Mouse (Mus musculus): ENCODE measurements around the gene Barhl2. TPM values are rescaled to one million over a fixed set of nuclear protein-coding genes. Genes with fewer than 3 reads are reported as not detected.

Gene Barhl2
- polyA plus RNA-seq, 1 experiment from 2014 or later: not detected

- no peaks in the 10 kb centered on the region for H3K9me3 ChIP-seq (ENCODE audit: control insufficient read depth, low read length)
- no peak overlapping the region for H3K9ac ChIP-seq (ENCODE audit: low read length)
- H3K4me3 ChIP-seq (ENCODE audit: low read depth, low read length): no peak overlapping the region
- H3K27ac ChIP-seq (replicated peaks; ENCODE audit: low read depth, low read length): no peak overlapping the region
- DNase-seq (ENCODE audit: low spot score): no peak
- no peak overlapping the region for H3K4me2 ChIP-seq (ENCODE audit: low read depth, severe bottlenecking)
- no peaks in the 10 kb centered on the region for H3K36me3 ChIP-seq (ENCODE audit: control insufficient read depth, insufficient read depth, low read length)
- H3K4me1 ChIP-seq (ENCODE audit: control insufficient read depth, insufficient read depth, low read length): no peaks in the 10 kb centered on the region
- ATAC-seq (ENCODE audit: insufficient number of reproducible peaks, low FRiP score, low TSS enrichment, low read depth): no peak
- H3K27me3 ChIP-seq (ENCODE audit: control insufficient read depth, insufficient read depth, low read length): peaks cover 50% of the 10 kb centered on the region
- 88% methylated on average over 3 of the region's 3 CpGs for WGBS
Observed at GRCm38 (mm10) chr5:106445681-106446080, 12.3 kb downstream of the Barhl2 start.

- 88% methylated on average over 7 of the region's 7 CpGs for WGBS
- Histone ChIP-seq H3K4me3 (ENCODE audit: low read depth, low read length) (no peak overlapping the region), H3K4me1 (ENCODE audit: control insufficient read depth, insufficient read depth, low read length) (no peaks in the 10 kb centered on the region), H3K9me3 (ENCODE audit: control insufficient read depth, low read length) (no peaks in the 10 kb centered on the region), H3K27me3 (ENCODE audit: control insufficient read depth, insufficient read depth, low read length) (no peaks in the 10 kb centered on the region), H3K36me3 (ENCODE audit: control insufficient read depth, insufficient read depth, low read length) (no peaks in the 10 kb centered on the region), H3K4me2 (ENCODE audit: low read depth, severe bottlenecking) (no peak overlapping the region), H3K9ac (ENCODE audit: low read length) (no peak overlapping the region), H3K27ac (replicated peaks; ENCODE audit: low read depth, low read length) (no peak overlapping the region)
- no peak for ATAC-seq (ENCODE audit: insufficient number of reproducible peaks, low FRiP score, low TSS enrichment, low read depth)
- no peak for DNase-seq (ENCODE audit: low spot score)
Observed at GRCm38 (mm10) chr5:106438916-106439315, 19.1 kb downstream of the Barhl2 start.

GRCm38 (mm10) chr5:106426069-106426468 is 31.9 kb downstream of the Barhl2 start:
- ATAC-seq (ENCODE audit: insufficient number of reproducible peaks, low FRiP score, low TSS enrichment, low read depth): no peak
- 73% methylated on average over 7 of the region's 7 CpGs for WGBS
- Histone ChIP-seq H3K4me3 (ENCODE audit: low read depth, low read length) (no peak overlapping the region), H3K36me3 (ENCODE audit: control insufficient read depth, insufficient read depth, low read length) (no peaks in the 10 kb centered on the region), H3K27me3 (ENCODE audit: control insufficient read depth, insufficient read depth, low read length) (no peaks in the 10 kb centered on the region), H3K4me1 (ENCODE audit: control insufficient read depth, insufficient read depth, low read length) (no peaks in the 10 kb centered on the region), H3K27ac (replicated peaks; ENCODE audit: low read depth, low read length) (no peak overlapping the region), H3K9ac (ENCODE audit: low read length) (no peak overlapping the region), H3K9me3 (ENCODE audit: control insufficient read depth, low read length) (no peaks in the 10 kb centered on the region), H3K4me2 (ENCODE audit: low read depth, severe bottlenecking) (no peak overlapping the region)
- DNase-seq (ENCODE audit: low spot score): no peak

GRCm38 (mm10) chr5:106420871-106421270 is 37.1 kb downstream of the Barhl2 start:
- no peak for DNase-seq (ENCODE audit: low spot score)
- Histone ChIP-seq H3K27me3 (ENCODE audit: control insufficient read depth, insufficient read depth, low read length) (no peaks in the 10 kb centered on the region), H3K4me3 (ENCODE audit: low read depth, low read length) (no peak overlapping the region), H3K27ac (replicated peaks; ENCODE audit: low read depth, low read length) (no peak overlapping the region), H3K9me3 (ENCODE audit: control insufficient read depth, low read length) (no peaks in the 10 kb centered on the region), H3K36me3 (ENCODE audit: control insufficient read depth, insufficient read depth, low read length) (no peaks in the 10 kb centered on the region), H3K4me1 (ENCODE audit: control insufficient read depth, insufficient read depth, low read length) (no peaks in the 10 kb centered on the region), H3K9ac (ENCODE audit: low read length) (no peak overlapping the region), H3K4me2 (ENCODE audit: low read depth, severe bottlenecking) (no peak overlapping the region)
- WGBS: 85% methylated on average over 8 of the region's 8 CpGs
- no peak for ATAC-seq (ENCODE audit: insufficient number of reproducible peaks, low FRiP score, low TSS enrichment, low read depth)

GRCm38 (mm10) chr5:106420370-106420769 is 37.6 kb downstream of the Barhl2 start:
- H3K9me3 ChIP-seq (ENCODE audit: control insufficient read depth, low read length): no peaks in the 10 kb centered on the region
- H3K4me1 ChIP-seq (ENCODE audit: control insufficient read depth, insufficient read depth, low read length): no peaks in the 10 kb centered on the region
- ATAC-seq (ENCODE audit: insufficient number of reproducible peaks, low FRiP score, low TSS enrichment, low read depth) (no peak), DNase-seq (ENCODE audit: low spot score) (no peak)
- 92% methylated on average over 11 of the region's 11 CpGs for WGBS
- no peak overlapping the region for H3K9ac ChIP-seq (ENCODE audit: low read length)
- H3K36me3 ChIP-seq (ENCODE audit: control insufficient read depth, insufficient read depth, low read length): no peaks in the 10 kb centered on the region
- no peak overlapping the region for H3K27ac ChIP-seq (replicated peaks; ENCODE audit: low read depth, low read length)
- H3K4me3 ChIP-seq (ENCODE audit: low read depth, low read length): no peak overlapping the region
- H3K4me2 ChIP-seq (ENCODE audit: low read depth, severe bottlenecking): no peak overlapping the region
- no peaks in the 10 kb centered on the region for H3K27me3 ChIP-seq (ENCODE audit: control insufficient read depth, insufficient read depth, low read length)

GRCm38 (mm10) chr5:106417210-106417609 is 40.8 kb downstream of the Barhl2 start:
- DNase-seq (ENCODE audit: low spot score) (peak; percentile 61), ATAC-seq (ENCODE audit: insufficient number of reproducible peaks, low FRiP score, low TSS enrichment, low read depth) (no peak)
- no peaks in the 10 kb centered on the region for H3K4me1 ChIP-seq (ENCODE audit: control insufficient read depth, insufficient read depth, low read length)
- no peaks in the 10 kb centered on the region for H3K9me3 ChIP-seq (ENCODE audit: control insufficient read depth, low read length)
- H3K36me3 ChIP-seq (ENCODE audit: control insufficient read depth, insufficient read depth, low read length): no peaks in the 10 kb centered on the region
- WGBS: 25% methylated on average over 7 of the region's 7 CpGs
- H3K27me3 ChIP-seq (ENCODE audit: control insufficient read depth, insufficient read depth, low read length): no peaks in the 10 kb centered on the region
- no peak overlapping the region for H3K4me3 ChIP-seq (ENCODE audit: low read depth, low read length)
- no peak overlapping the region for H3K4me2 ChIP-seq (ENCODE audit: low read depth, severe bottlenecking)
- no peak overlapping the region for H3K27ac ChIP-seq (replicated peaks; ENCODE audit: low read depth, low read length)
- no peak overlapping the region for H3K9ac ChIP-seq (ENCODE audit: low read length)

GRCm38 (mm10) chr5:106416550-106416949 is 41.4 kb downstream of the Barhl2 start:
- Histone ChIP-seq H3K4me3 (ENCODE audit: low read depth, low read length) (no peak overlapping the region), H3K4me2 (ENCODE audit: low read depth, severe bottlenecking) (no peak overlapping the region), H3K4me1 (ENCODE audit: control insufficient read depth, insufficient read depth, low read length) (no peaks in the 10 kb centered on the region), H3K27me3 (ENCODE audit: control insufficient read depth, insufficient read depth, low read length) (no peaks in the 10 kb centered on the region), H3K9me3 (ENCODE audit: control insufficient read depth, low read length) (no peaks in the 10 kb centered on the region), H3K27ac (replicated peaks; ENCODE audit: low read depth, low read length) (no peak overlapping the region), H3K9ac (ENCODE audit: low read length) (no peak overlapping the region), H3K36me3 (ENCODE audit: control insufficient read depth, insufficient read depth, low read length) (no peaks in the 10 kb centered on the region)
- DNase-seq (ENCODE audit: low spot score): no peak
- no peak for ATAC-seq (ENCODE audit: insufficient number of reproducible peaks, low FRiP score, low TSS enrichment, low read depth)
- WGBS: 75% methylated on average over 6 of the region's 6 CpGs

GRCm38 (mm10) chr5:106415734-106416133 is 42.2 kb downstream of the Barhl2 start:
- 81% methylated on average over 6 of the region's 6 CpGs for WGBS
- Histone ChIP-seq H3K36me3 (ENCODE audit: control insufficient read depth, insufficient read depth, low read length) (no peaks in the 10 kb centered on the region), H3K9ac (ENCODE audit: low read length) (no peak overlapping the region), H3K4me3 (ENCODE audit: low read depth, low read length) (no peak overlapping the region), H3K27me3 (ENCODE audit: control insufficient read depth, insufficient read depth, low read length) (no peaks in the 10 kb centered on the region), H3K4me2 (ENCODE audit: low read depth, severe bottlenecking) (no peak overlapping the region), H3K27ac (replicated peaks; ENCODE audit: low read depth, low read length) (no peak overlapping the region), H3K4me1 (ENCODE audit: control insufficient read depth, insufficient read depth, low read length) (no peaks in the 10 kb centered on the region), H3K9me3 (ENCODE audit: control insufficient read depth, low read length) (no peaks in the 10 kb centered on the region)
- no peak for DNase-seq (ENCODE audit: low spot score)
- ATAC-seq (ENCODE audit: insufficient number of reproducible peaks, low FRiP score, low TSS enrichment, low read depth): no peak

- 86% methylated on average over 2 of the region's 2 CpGs for WGBS
Observed at GRCm38 (mm10) chr5:106402761-106403160, 55.2 kb downstream of the Barhl2 start.

More at GRCm38 (mm10) chr5:106402761-106403160, 55.2 kb downstream of the Barhl2 start:
- Histone ChIP-seq H3K4me3 (ENCODE audit: low read depth, low read length) (no peak overlapping the region), H3K9ac (ENCODE audit: low read length) (no peak overlapping the region), H3K4me1 (ENCODE audit: control insufficient read depth, insufficient read depth, low read length) (no peaks in the 10 kb centered on the region), H3K27me3 (ENCODE audit: control insufficient read depth, insufficient read depth, low read length) (no peaks in the 10 kb centered on the region), H3K36me3 (ENCODE audit: control insufficient read depth, insufficient read depth, low read length) (no peaks in the 10 kb centered on the region), H3K9me3 (ENCODE audit: control insufficient read depth, low read length) (no peaks in the 10 kb centered on the region), H3K27ac (replicated peaks; ENCODE audit: low read depth, low read length) (no peak overlapping the region), H3K4me2 (ENCODE audit: low read depth, severe bottlenecking) (no peak overlapping the region)
- DNase-seq (ENCODE audit: low spot score) (no peak), ATAC-seq (ENCODE audit: insufficient number of reproducible peaks, low FRiP score, low TSS enrichment, low read depth) (no peak)

Measured in limb, embryonic 11.5 days (tissue).